Mouse (Mus musculus) brain, embryonic 14.5 days (tissue): ENCODE measurements around the gene Myb.

Experiments
- CTCF ChIP-seq: fragments of 200-500 bp; IDR thresholded peaks from 2 replicates; pipeline ENCODE4 v1.5.1; 2012; ENCODE audit warnings: inconsistent platforms, mild to moderate bottlenecking, moderate library complexity, borderline replicate concordance; ENCODE audit not compliant: insufficient read depth, insufficient read length; ENCODE audit errors: extremely low read depth
- POLR2A ChIP-seq: fragments of 200-500 bp; IDR thresholded peaks from 2 replicates; pipeline ENCODE4 v1.6.1; 2012; ENCODE audit warnings: mild to moderate bottlenecking, inconsistent platforms, borderline replicate concordance; ENCODE audit not compliant: poor library complexity, insufficient read depth, insufficient read length, severe bottlenecking; ENCODE audit errors: extremely low read depth

DNA sequence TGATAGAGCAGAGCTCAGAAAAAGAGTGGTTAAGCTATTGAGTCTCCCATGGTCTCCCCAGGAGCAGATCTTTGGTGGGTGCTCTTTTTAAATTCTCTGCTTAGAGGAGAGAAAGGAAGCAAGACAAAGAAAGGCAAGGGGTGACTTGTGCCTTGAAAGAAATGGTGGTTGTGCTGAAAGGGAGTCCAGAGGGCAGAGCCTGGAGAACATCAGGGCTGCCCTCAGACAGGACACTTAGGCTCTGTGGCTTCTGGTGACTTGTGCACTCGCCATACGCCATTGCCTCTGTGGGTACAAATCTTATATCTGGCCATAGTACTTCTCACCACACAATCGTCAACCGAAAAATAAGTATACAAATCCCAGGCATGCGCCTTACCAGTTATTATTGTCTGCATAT is 67.5 kb downstream of the Myb start:
- no peak for TF ChIP-seq CTCF
- no peak for TF ChIP-seq POLR2A
